Mouse (Mus musculus) frontal cortex, adult (tissue): Measurements from ENCODE around the gene Lgals7.
A peak's percentile ranks its signal among the peaks of the same experiment; 100 is the strongest.
"Not testable (repeated sequence)": the region's sequence is repeated elsewhere in the genome, so short reads cannot be mapped to it uniquely, and the experiment has no call there.

Source experiments
- ATAC-seq: cut with Nextera tagmentation; 2 replicates; pipeline ENCODE4 v1.9.2; 2017; ENCODE audit warnings: mild to moderate bottlenecking, moderate library complexity, mixed read lengths; ENCODE audit not compliant: low TSS enrichment

Gene Lgals7

GRCm38 (mm10) chr7:28877155-28877554 lies 13.5 kb downstream of the Lgals7 start:
- ATAC-seq, result no peak

GRCm38 (mm10) chr7:28877856-28878255 lies 14.2 kb downstream of the Lgals7 start:
- ATAC-seq, result no peak

GRCm38 (mm10) chr7:28879606-28880005 lies 16.0 kb downstream of the Lgals7 start:
- ATAC-seq, result no peak

- no peak for ATAC-seq
Measured at GRCm38 (mm10) chr7:28880554-28880953, 16.9 kb downstream of the Lgals7 start.

GRCm38 (mm10) chr7:28881199-28881598 lies 17.5 kb downstream of the Lgals7 start, which contains the start of gene Capn12:
Gene Capn12 (plus strand): TSS chr7:28881422.
- ATAC-seq, result no peak

GRCm38 (mm10) chr7:28883039-28883438 lies 19.4 kb downstream of the Lgals7 start:
- no peak for ATAC-seq

- ATAC-seq, result not testable (repeated sequence)
Measured at GRCm38 (mm10) chr7:28883704-28884103, 20.1 kb downstream of the Lgals7 start.

- no peak for ATAC-seq
Measured at GRCm38 (mm10) chr7:28886486-28886885, 22.8 kb downstream of the Lgals7 start.

- peak; percentile 17; the same call in 1 of the 2 replicates for ATAC-seq
Measured at GRCm38 (mm10) chr7:28888701-28889161, 25.1 kb downstream of the Lgals7 start.

GRCm38 (mm10) chr7:28892601-28893000 lies 28.9 kb downstream of the Lgals7 start:
- no peak for ATAC-seq

GRCm38 (mm10) chr7:28893643-28894265 lies 30.1 kb downstream of the Lgals7 start:
- ATAC-seq, result 0 out of 2 replicates have a peak, but pooled peaks have one; percentile 28

GRCm38 (mm10) chr7:28894942-28895341 lies 31.3 kb downstream of the Lgals7 start:
- ATAC-seq, result no peak

- ATAC-seq, result no peak
Measured at GRCm38 (mm10) chr7:28897661-28898060, 34.0 kb downstream of the Lgals7 start.

- ATAC-seq, result no peak
Measured at GRCm38 (mm10) chr7:28899972-28900371, 36.3 kb downstream of the Lgals7 start.

GRCm38 (mm10) chr7:28901311-28902125 lies 37.9 kb downstream of the Lgals7 start:
- peak; percentile 12 for ATAC-seq

- ATAC-seq, result no peak
Measured at GRCm38 (mm10) chr7:28902180-28902579, 38.5 kb downstream of the Lgals7 start.

GRCm38 (mm10) chr7:28902809-28903208 lies 39.2 kb downstream of the Lgals7 start:
- peak; percentile 47 for ATAC-seq

GRCm38 (mm10) chr7:28903778-28904177 lies 40.1 kb downstream of the Lgals7 start:
- peak; percentile 74 for ATAC-seq

GRCm38 (mm10) chr7:28907195-28907594 lies 43.5 kb downstream of the Lgals7 start:
- no peak for ATAC-seq

GRCm38 (mm10) chr7:28911632-28912031 lies 48.0 kb downstream of the Lgals7 start:
- no peak for ATAC-seq

GRCm38 (mm10) chr7:28913171-28913570 lies 49.5 kb downstream of the Lgals7 start:
- ATAC-seq, result no peak
